Mouse (Mus musculus): Measurements from ENCODE around the gene AW209491. TPM values are rescaled to one million over a fixed set of nuclear protein-coding genes. Genes with fewer than 3 reads are reported as not detected.

AW209491 gene
- polyA plus RNA-seq (2014; fragmentation: Illumina TruSeq; extraction: RNeasy Lipid Tissue Mini Kit (QIAGEN cat#74804); ENCODE audit: low read depth, low replicate concordance) = 14.6 TPM

DNA sequence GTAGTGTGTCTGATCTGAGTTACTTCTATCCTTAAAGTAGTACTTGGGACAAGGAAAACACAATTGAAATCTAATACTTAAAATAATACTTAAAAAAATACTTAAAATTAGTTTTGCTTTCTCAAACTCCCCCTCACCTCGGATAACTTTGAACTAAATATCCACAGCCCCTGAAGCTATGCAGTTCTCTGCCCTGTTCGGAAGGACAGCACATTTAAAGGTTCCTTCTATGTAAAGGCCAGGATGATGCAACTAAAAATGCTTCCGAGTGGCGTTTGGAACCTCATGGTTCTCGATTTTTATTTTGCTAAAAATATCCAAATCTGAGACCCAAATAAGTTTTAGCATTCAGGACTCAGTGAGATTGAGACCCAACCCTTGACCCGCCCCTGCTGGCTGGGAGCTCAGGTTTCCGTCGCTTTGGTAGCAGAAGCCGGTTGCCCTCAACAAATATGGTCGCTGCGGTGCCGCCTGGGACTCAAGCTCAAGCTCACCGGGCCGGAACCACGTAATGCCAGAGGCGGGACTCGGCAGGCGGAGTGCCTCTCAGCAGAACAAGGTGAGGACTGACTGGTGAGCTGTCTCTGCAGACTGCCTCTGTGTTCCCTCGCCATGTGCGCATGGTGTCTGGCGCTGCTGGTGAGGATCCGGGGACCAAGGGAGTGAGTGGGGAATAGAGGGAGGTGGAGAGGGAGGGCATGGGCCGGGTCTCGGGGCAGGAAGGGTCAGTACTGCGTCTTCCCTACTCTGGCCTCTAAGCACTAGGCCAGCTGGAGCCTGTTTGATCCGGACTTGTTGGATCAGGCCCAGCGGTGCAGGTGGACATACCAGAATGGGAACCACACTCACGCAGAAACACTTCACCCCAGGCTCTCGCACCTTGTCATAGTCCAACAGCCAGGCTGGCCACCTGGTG lies at the start of gene AW209491:
Gene AW209491, plus strand, starts transcription at position 429 of the 916 bp plus-strand sequence.

GRCm38 (mm10) chr13:14612926-14613529 lies 16.9 kb upstream of the AW209491 start, which contains the start of the genes Mrpl32 and Psma2:
Gene Mrpl32 (minus strand): TSS chr13:14613165.
Gene Psma2 (plus strand): TSS chr13:14613240.

Other genes starting within 250 kb of the AW209491 start
- not detected for gene Hecw1, start 106.9 kb upstream of the AW209491 start, polyA plus RNA-seq (2014; fragmentation: Illumina TruSeq; extraction: RNeasy Lipid Tissue Mini Kit (QIAGEN cat#74804); ENCODE audit: low read depth, low replicate concordance)
- gene Mrpl32, start 17.0 kb upstream of the AW209491 start, polyA plus RNA-seq (2014; fragmentation: Illumina TruSeq; extraction: RNeasy Lipid Tissue Mini Kit (QIAGEN cat#74804); ENCODE audit: low read depth, low replicate concordance) = 60.7 TPM
- 81.9 TPM for gene Psma2, start 16.9 kb upstream of the AW209491 start, polyA plus RNA-seq (2014; fragmentation: Illumina TruSeq; extraction: RNeasy Lipid Tissue Mini Kit (QIAGEN cat#74804); ENCODE audit: low read depth, low replicate concordance)

Data from heart, adult 10 weeks (tissue).